Mouse (Mus musculus) kidney, adult 8-10 months (tissue): ENCODE measurements around the gene Nhsl2.

Experiments used
- DNase-seq, 2 experiments: peaks; one replicate each; pipeline ENCODE4 v3.0.0; 2022

Nhsl2 gene

GRCm38 (mm10) chrX:102054009-102054408, 204.8 kb downstream of the Nhsl2 start:
- no peak for DNase-seq

- peak in 1 of 2 experiments; percentile 38 for DNase-seq
Observed at GRCm38 (mm10) chrX:102059437-102059836, 210.3 kb downstream of the Nhsl2 start.

- no peak for DNase-seq
Observed at GRCm38 (mm10) chrX:102060243-102060642, 211.1 kb downstream of the Nhsl2 start.

- peak; percentile 32 to 38 for DNase-seq
Observed at GRCm38 (mm10) chrX:102060891-102061290, 211.7 kb downstream of the Nhsl2 start.

- DNase-seq, result no peak
Observed at GRCm38 (mm10) chrX:102064062-102064461, 214.9 kb downstream of the Nhsl2 start.

GRCm38 (mm10) chrX:102065213-102065775, 216.1 kb downstream of the Nhsl2 start:
- DNase-seq, result no peak

GRCm38 (mm10) chrX:102066134-102066533, 216.9 kb downstream of the Nhsl2 start:
- DNase-seq, result peak; percentile 56 to 77

GRCm38 (mm10) chrX:102067118-102067517, 217.9 kb downstream of the Nhsl2 start:
- no peak for DNase-seq

GRCm38 (mm10) chrX:102068811-102069540, 219.8 kb downstream of the Nhsl2 start:
- DNase-seq, result no peak

GRCm38 (mm10) chrX:102070591-102071471, 221.6 kb downstream of the Nhsl2 start, which contains the start of gene Rtl5:
Gene Rtl5, minus strand, starts transcription at chrX:102071304.
- DNase-seq, result peak; percentile 58 to 62

GRCm38 (mm10) chrX:102071517-102071916, 222.3 kb downstream of the Nhsl2 start:
- DNase-seq, result no peak

- DNase-seq, result no peak
Observed at GRCm38 (mm10) chrX:102073605-102074325, 224.6 kb downstream of the Nhsl2 start.

GRCm38 (mm10) chrX:102074435-102074834, 225.2 kb downstream of the Nhsl2 start:
- DNase-seq, result no peak

GRCm38 (mm10) chrX:102075158-102075557, 226.0 kb downstream of the Nhsl2 start:
- DNase-seq, result peak; percentile 38 to 44

GRCm38 (mm10) chrX:102076886-102077765, 227.9 kb downstream of the Nhsl2 start:
- DNase-seq, result peak in 1 of 2 experiments; percentile 13

- DNase-seq, result no peak
Observed at GRCm38 (mm10) chrX:102081076-102081475, 231.9 kb downstream of the Nhsl2 start.

- no peak for DNase-seq
Observed at GRCm38 (mm10) chrX:102081573-102082279, 232.5 kb downstream of the Nhsl2 start.

GRCm38 (mm10) chrX:102082340-102082739, 233.2 kb downstream of the Nhsl2 start:
- DNase-seq, result no peak

GRCm38 (mm10) chrX:102085798-102086443, 236.7 kb downstream of the Nhsl2 start:
- DNase-seq, result peak; percentile 29 to 30

- DNase-seq, result no peak
Observed at GRCm38 (mm10) chrX:102090605-102091004, 241.4 kb downstream of the Nhsl2 start.
